ENCODE assay signal across 7 mouse cellular contexts in genomic region chr11:86958182-86958581, GRCm38 (mm10). TPM values are rescaled to one million over a fixed set of nuclear protein-coding genes. Genes with fewer than 3 reads are reported as not detected.
DNase-seq lines count a peak whose midpoint lies in the region; ATAC-seq and TF ChIP-seq lines count a peak whose summit lies in the region.

No protein-coding gene starts in this region.

- ATAC-seq in midbrain, embryonic 12.5 days (ENCODE audit: low FRiP score, low read depth): no peak
- no peak for ATAC-seq in midbrain, embryonic 11.5 days (ENCODE audit: low FRiP score)
- no peak for ATAC-seq in stomach, postnatal 0 days (ENCODE audit: low FRiP score, low TSS enrichment)

- no peaks in the 10 kb centered on the region for H3K27me3 ChIP-seq in midbrain, embryonic 12.5 days
- no peaks in the 10 kb centered on the region for H3K27me3 ChIP-seq in midbrain, embryonic 11.5 days (ENCODE audit: control insufficient read depth, insufficient read depth, low read length)
- no peaks in the 10 kb centered on the region for H3K27me3 ChIP-seq in stomach, postnatal 0 days (ENCODE audit: control insufficient read depth, insufficient read depth, low read length)

- no peak for DNase-seq in midbrain, embryonic 11.5 days (ENCODE audit: low spot score, missing footprints)
- DNase-seq in heart, adult 18-20 months: peak; percentile 64 to 76
- peak; percentile 57 for DNase-seq in kidney, postnatal 10 days
- DNase-seq in stomach, postnatal 0 days (ENCODE audit: low spot score): no peak
- no peak for DNase-seq in ovary, postnatal 36 days (ENCODE audit: low spot score)
- DNase-seq in urinary bladder, postnatal 10 days (ENCODE audit: low spot score): no peak

- H3K9me3 ChIP-seq in midbrain, embryonic 12.5 days: no peaks in the 10 kb centered on the region
- H3K9me3 ChIP-seq in midbrain, embryonic 11.5 days (ENCODE audit: control insufficient read depth, low read length): no peaks in the 10 kb centered on the region
- H3K9me3 ChIP-seq in stomach, postnatal 0 days (ENCODE audit: control insufficient read depth, low read length): no peaks in the 10 kb centered on the region

- no peaks in the 10 kb centered on the region for H3K36me3 ChIP-seq in midbrain, embryonic 12.5 days
- no peaks in the 10 kb centered on the region for H3K36me3 ChIP-seq in midbrain, embryonic 11.5 days (ENCODE audit: control insufficient read depth, insufficient read depth, low read length)
- no peaks in the 10 kb centered on the region for H3K36me3 ChIP-seq in stomach, postnatal 0 days (ENCODE audit: control insufficient read depth, insufficient read depth, low read length)

- TF ChIP-seq CTCF in stomach, postnatal 0 days (IDR thresholded peaks at IDR 0.05; ENCODE audit: low read depth): no peak

- no peak overlapping the region for H3K4me3 ChIP-seq in midbrain, embryonic 12.5 days
- no peak overlapping the region for H3K4me3 ChIP-seq in midbrain, embryonic 11.5 days (ENCODE audit: low read depth, low read length)
- no peak overlapping the region for H3K4me3 ChIP-seq in stomach, postnatal 0 days (ENCODE audit: low read depth, low read length)

- 54% methylated on average over 6 of the region's 6 CpGs for WGBS in midbrain, embryonic 12.5 days
- 66% methylated on average over 6 of the region's 6 CpGs for WGBS in midbrain, embryonic 11.5 days
- 40% methylated on average over 6 of the region's 6 CpGs for WGBS in stomach, postnatal 0 days

- H3K4me1 ChIP-seq in midbrain, embryonic 12.5 days: peaks cover 35% of the 10 kb centered on the region; the same call in 1 of the 2 replicates
- H3K4me1 ChIP-seq in midbrain, embryonic 11.5 days (ENCODE audit: control insufficient read depth, insufficient read depth, low read length): no peaks in the 10 kb centered on the region; the same call in 1 of the 2 replicates
- peaks cover 28% of the 10 kb centered on the region for H3K4me1 ChIP-seq in stomach, postnatal 0 days (replicated peaks; ENCODE audit: control insufficient read depth, insufficient read depth)

- H3K27ac ChIP-seq in midbrain, embryonic 12.5 days (replicated peaks): peak overlapping the region; percentile 46; the same call in 1 of the 2 replicates
- H3K27ac ChIP-seq in midbrain, embryonic 11.5 days (ENCODE audit: low read depth, low read length): no peak overlapping the region; the same call in 1 of the 2 replicates
- peak overlapping the region; percentile 9 for H3K27ac ChIP-seq in stomach, postnatal 0 days (replicated peaks)

- no peak for TF ChIP-seq EP300 in stomach, postnatal 0 days (optimal IDR thresholded peaks at IDR 0.05)

- no peak overlapping the region for H3K9ac ChIP-seq in midbrain, embryonic 12.5 days (replicated peaks)
- no peak overlapping the region for H3K9ac ChIP-seq in midbrain, embryonic 11.5 days (ENCODE audit: low read length)
- H3K9ac ChIP-seq in stomach, postnatal 0 days (ENCODE audit: low read length): no peak overlapping the region

- no peak overlapping the region for H3K4me2 ChIP-seq in midbrain, embryonic 12.5 days (replicated peaks)
- no peak overlapping the region for H3K4me2 ChIP-seq in midbrain, embryonic 11.5 days
- no peak overlapping the region for H3K4me2 ChIP-seq in stomach, postnatal 0 days (replicated peaks; ENCODE audit: low read depth)

RNA-seq across cellular contexts. Expression of gene Ypel2, which starts 35.3 kb away (rescaled TPM):
- polyA plus RNA-seq in midbrain, embryonic 12.5 days (2016; fragmentation: Nextera tagmentation; extraction: Ambion mirVana): 10.0 and 10.3 TPM in 2 replicates
- polyA plus RNA-seq in midbrain, embryonic 11.5 days (2014; fragmentation: Nextera tagmentation; extraction: Ambion mirVana): 5.4 and 6.1 TPM in 2 replicates
- total RNA-seq in heart, adult 18-20 months (2021): 10 to 100 TPM; 21.4 to 25.5 TPM
- 3.9 and 4.0 TPM in 2 replicates for polyA plus RNA-seq in stomach, postnatal 0 days (2015; fragmentation: Nextera tagmentation; extraction: Ambion mirVana)

Comparison
In these comparisons a context has a peak if more than half of its experiments do, and no peak if none do; other contexts are left out.
1. DNase-seq: peak in heart, adult 18-20 months (2 of 2) and kidney, postnatal 10 days (single experiment); none in midbrain, embryonic 11.5 days (single experiment), stomach, postnatal 0 days (single experiment), ovary, postnatal 36 days (single experiment) and urinary bladder, postnatal 10 days (single experiment).